Mouse (Mus musculus): Measurements from ENCODE around the gene Iqub. TPM values are rescaled to one million over a fixed set of nuclear protein-coding genes. Genes with fewer than 3 reads are reported as not detected.

Iqub gene
- polyA plus RNA-seq, 1 experiment from 2014 or later = 3.1 TPM

DNA sequence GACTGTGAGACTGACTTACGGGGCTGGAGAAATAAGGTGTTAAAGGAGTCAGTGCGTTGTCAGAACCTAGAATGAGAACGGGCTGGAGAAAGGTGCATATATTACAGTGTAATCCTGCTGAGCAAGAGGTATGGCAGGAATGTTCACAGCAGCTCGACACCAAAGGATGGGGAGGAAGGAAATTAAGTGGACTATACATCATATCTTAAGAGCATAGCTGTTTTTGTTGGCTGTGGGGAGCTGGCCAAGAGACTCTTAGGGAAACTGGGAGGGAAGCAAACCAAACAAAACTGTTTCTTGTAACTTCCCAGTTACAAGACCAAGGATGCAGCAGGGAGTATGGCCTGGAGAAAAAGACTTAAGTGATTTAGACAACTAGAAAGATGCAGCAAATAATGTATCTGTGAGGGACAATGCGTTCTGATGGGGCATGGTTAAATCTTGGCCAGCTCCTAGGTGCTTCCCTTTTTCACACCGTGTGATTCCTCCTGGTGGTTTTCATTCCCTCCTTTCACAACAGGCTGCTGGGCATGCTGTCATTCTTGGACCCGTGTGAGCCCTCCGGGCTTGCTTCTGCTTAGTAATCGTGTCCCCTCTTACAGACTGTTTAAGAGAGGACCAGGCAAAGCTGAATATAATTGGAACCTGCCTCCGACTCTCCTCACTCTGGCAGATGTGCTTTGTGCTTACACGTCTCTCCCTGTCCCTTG is 16.0 kb upstream of the Iqub start:
- peak overlapping the region; percentile 52 for H3K4me2 ChIP-seq
- H3K9me3 ChIP-seq = no peaks in the 10 kb centered on the region
- H3K4me3 ChIP-seq = 0 out of 2 replicates have a peak overlapping the region, but pooled peaks have one; percentile 10
- H3K36me3 ChIP-seq = no peaks in the 10 kb centered on the region
- H3K4me1 ChIP-seq (replicated peaks) = peaks cover 27% of the 10 kb centered on the region
- 0 out of 2 replicates have a peak overlapping the region, but pooled peaks have one; percentile 13 for H3K9ac ChIP-seq
- 55% methylated on average over 11 of the region's 11 CpGs for WGBS
- no peaks in the 10 kb centered on the region for H3K27me3 ChIP-seq
- no peak for ATAC-seq (ENCODE audit: low FRiP score, low read depth)
- H3K27ac ChIP-seq (replicated peaks) = no peak overlapping the region

DNA sequence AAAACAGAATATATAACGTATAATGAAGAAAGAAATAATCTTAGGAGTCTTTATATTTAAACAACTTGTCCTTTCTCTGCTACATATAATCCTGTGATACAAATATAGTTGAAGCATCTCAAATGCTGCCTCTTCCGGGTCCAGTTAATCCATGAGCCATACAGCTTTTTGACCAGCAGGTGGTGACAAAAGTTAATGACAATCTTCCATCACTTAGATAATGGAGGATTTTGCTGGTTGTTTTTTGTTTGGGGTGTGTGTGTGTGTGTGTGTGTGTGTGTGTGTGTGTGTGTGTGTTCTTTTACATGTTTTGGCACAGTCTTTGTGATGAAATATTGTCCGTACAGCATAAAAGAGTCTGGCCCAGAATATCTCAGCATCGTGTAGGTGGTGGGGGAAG is 15.3 kb upstream of the Iqub start:
- no peak for ATAC-seq (ENCODE audit: low FRiP score, low read depth)
- Histone ChIP-seq H3K4me3 (0 out of 2 replicates have a peak overlapping the region, but pooled peaks have one; percentile 10), H3K27ac (replicated peaks) (no peak overlapping the region), H3K27me3 (no peaks in the 10 kb centered on the region), H3K4me2 (peak overlapping the region; percentile 52), H3K9me3 (no peaks in the 10 kb centered on the region), H3K4me1 (replicated peaks) (peaks cover 31% of the 10 kb centered on the region), H3K9ac (no peak overlapping the region), H3K36me3 (no peaks in the 10 kb centered on the region)
- 24% methylated on average over 4 of the region's 4 CpGs for WGBS

DNA sequence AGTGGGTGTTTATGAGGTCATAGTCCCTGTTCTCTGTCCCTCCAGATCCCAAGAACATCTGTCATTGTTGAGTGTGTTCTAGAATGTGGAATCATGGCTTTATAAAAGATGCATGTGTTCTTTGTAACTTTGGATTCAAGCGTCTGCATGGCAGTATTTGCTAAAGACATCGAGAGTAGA is 13.1 kb upstream of the Iqub start, which contains the start of gene Asb15:
Asb15 (plus strand) TSS at position 81 of the 180 bp plus-strand sequence.
- peak within 1 kb of the TSS; percentile 81 for H3K4me3 ChIP-seq
- ATAC-seq (ENCODE audit: low FRiP score, low read depth) = no peak
- WGBS = 48% methylated on average over 2 of the region's 2 CpGs
- H3K9me3 ChIP-seq = no peaks in the 10 kb centered on the region
- peaks cover 31% of the 10 kb centered on the region for H3K4me1 ChIP-seq (replicated peaks)
- peak within 1 kb of the TSS; percentile 75 for H3K9ac ChIP-seq
- H3K36me3 ChIP-seq = no peaks in the 10 kb centered on the region; the same call in 1 of the 2 replicates
- peak within 1 kb of the TSS; percentile 71 for H3K4me2 ChIP-seq
- H3K27me3 ChIP-seq = no peaks in the 10 kb centered on the region
- H3K27ac ChIP-seq (replicated peaks) = peak within 1 kb of the TSS; percentile 59

DNA sequence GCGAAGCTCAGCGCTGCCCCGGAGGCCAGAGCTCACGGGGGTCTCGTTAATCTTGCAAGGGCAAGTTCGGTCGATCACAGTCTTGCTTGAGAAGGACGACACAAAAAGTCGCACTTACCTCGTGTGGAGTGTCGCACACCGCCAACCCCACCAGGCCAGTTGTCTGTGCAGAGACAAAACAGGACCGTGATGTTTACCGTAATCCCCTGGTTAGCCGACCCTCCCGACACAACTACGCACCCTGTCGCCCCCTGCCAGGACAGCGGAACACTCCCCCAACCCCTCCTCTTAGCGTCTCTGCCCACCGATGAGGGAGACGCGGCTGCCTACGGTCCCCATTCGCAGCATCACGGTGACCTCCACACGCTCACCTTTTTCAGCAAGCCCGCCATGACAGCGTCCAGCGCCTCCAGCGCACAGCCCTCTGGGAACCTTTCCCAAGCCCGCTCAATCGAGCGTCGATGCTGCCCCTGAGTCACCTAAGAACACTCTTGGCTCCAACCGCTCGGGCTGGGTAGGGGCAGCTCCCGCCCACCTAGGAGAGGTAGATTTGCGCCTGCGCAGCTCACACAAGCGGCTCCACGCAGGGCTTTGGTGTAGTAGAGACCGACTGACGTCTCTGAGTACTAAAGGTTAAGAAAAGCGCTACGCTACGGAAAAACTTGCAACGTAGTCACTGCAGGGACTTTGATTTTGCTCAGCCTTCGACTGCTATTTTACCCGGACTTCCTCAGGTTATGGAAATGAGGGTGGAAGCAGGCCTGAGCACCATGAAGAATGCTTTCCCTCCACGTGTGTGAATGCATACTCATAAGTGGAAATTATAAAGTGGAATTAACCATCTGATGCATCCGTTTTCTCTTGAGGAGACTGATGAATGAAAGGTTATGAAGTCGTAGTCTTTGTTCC is 12.5 kb upstream of the Iqub start, which contains the start of gene Ndufa5:
Ndufa5 (minus strand) TSS at position 859 of the 909 bp plus-strand sequence.
- H3K27me3 ChIP-seq = no peaks in the 10 kb centered on the region
- H3K4me3 ChIP-seq = peak within 1 kb of the TSS; percentile 81
- peaks cover 31% of the 10 kb centered on the region for H3K4me1 ChIP-seq (replicated peaks)
- ATAC-seq (ENCODE audit: low FRiP score, low read depth) = peak; percentile 99
- no peaks in the 10 kb centered on the region for H3K9me3 ChIP-seq
- H3K9ac ChIP-seq = peak within 1 kb of the TSS; percentile 75
- H3K4me2 ChIP-seq = peak within 1 kb of the TSS; percentile 71
- peaks cover 2% of the 10 kb centered on the region; the same call in 1 of the 2 replicates for H3K36me3 ChIP-seq
- H3K27ac ChIP-seq (replicated peaks) = peak within 1 kb of the TSS; percentile 59
- 1% methylated on average over 53 of the region's 53 CpGs for WGBS

DNA sequence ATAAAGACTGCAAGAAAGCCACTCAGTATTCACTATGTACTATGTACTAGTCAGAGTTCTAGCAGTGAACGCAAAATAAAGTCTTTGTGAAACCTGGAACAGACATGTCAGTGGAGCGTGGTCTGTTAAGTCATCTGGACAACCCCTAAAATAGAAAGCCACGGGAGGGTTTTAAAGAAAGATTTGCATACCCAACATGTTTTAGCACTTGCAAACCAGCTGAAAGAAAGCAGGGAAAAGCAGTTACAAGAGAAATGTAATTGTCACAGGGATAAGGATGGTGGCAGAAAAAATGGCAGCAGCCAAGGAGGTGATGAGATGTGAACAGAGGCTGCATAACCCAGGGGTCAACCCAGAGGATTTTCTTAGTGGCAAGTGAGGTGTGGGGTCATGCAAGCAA is 10.8 kb upstream of the Iqub start:
- Histone ChIP-seq H3K4me1 (replicated peaks) (peaks cover 25% of the 10 kb centered on the region), H3K27me3 (no peaks in the 10 kb centered on the region), H3K36me3 (peaks cover 10% of the 10 kb centered on the region; the same call in 1 of the 2 replicates), H3K9ac (no peak overlapping the region), H3K4me2 (peak overlapping the region; percentile 71), H3K4me3 (no peak overlapping the region), H3K9me3 (no peaks in the 10 kb centered on the region), H3K27ac (replicated peaks) (no peak overlapping the region)
- 85% methylated on average over 3 of the region's 3 CpGs for WGBS
- ATAC-seq (ENCODE audit: low FRiP score, low read depth) = no peak

DNA sequence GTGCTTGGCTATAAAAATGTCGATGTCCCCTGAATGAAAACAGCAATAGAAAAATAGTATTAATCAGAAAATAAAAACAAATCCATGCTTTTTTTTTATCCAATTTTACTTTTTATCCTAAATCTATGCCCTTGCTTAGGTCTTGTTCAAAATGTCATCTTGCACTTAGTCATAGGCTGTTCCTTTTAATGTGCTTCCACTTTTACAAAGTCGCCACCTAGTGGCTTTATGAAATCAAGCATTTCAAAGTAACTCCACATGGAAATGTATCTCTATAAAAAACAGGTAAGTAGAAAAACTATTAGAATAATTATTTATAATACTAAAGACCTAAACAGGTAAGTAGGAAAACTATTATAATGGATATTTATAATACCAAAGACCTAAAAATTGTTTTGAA is 1.3 kb upstream of the Iqub start:
- Histone ChIP-seq H3K4me2 (no peak overlapping the region), H3K9ac (no peak overlapping the region), H3K27me3 (no peaks in the 10 kb centered on the region), H3K36me3 (peaks cover 19% of the 10 kb centered on the region), H3K4me3 (no peak overlapping the region), H3K4me1 (replicated peaks) (peaks cover 10% of the 10 kb centered on the region), H3K9me3 (no peaks in the 10 kb centered on the region), H3K27ac (replicated peaks) (no peak overlapping the region)
- 43% methylated on average over 2 of the region's 2 CpGs for WGBS
- ATAC-seq (ENCODE audit: low FRiP score, low read depth) = peak; percentile 71

DNA sequence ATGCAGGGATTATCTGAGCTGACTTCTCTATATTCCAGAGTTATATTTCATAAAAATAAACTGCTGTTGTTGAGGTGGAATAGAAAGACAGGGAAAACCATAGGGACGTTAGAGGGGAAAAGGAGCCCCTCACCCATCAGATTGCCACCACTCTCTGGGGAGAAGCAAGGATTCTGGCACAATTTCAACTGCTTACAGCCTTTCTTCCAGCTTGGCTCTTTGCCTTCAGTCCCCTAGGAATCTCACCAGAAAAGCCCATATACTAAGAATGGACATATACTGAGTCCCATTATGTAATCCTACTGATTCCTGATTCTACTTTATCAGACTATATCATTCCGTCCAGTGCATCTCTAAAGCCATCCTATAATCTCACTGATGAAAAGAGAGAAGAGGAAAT is 10.7 kb downstream of the Iqub start:
- Histone ChIP-seq H3K4me1 (replicated peaks) (0 out of 2 replicates have a peak, but pooled peaks cover 3% of the 10 kb centered on the region), H3K9me3 (no peaks in the 10 kb centered on the region), H3K27me3 (no peaks in the 10 kb centered on the region), H3K36me3 (no peaks in the 10 kb centered on the region), H3K4me3 (no peak overlapping the region), H3K9ac (no peak overlapping the region), H3K27ac (replicated peaks) (no peak overlapping the region), H3K4me2 (no peak overlapping the region)
- WGBS = 63% methylated on average over 2 of the region's 2 CpGs
- no peak for ATAC-seq (ENCODE audit: low FRiP score, low read depth)

DNA sequence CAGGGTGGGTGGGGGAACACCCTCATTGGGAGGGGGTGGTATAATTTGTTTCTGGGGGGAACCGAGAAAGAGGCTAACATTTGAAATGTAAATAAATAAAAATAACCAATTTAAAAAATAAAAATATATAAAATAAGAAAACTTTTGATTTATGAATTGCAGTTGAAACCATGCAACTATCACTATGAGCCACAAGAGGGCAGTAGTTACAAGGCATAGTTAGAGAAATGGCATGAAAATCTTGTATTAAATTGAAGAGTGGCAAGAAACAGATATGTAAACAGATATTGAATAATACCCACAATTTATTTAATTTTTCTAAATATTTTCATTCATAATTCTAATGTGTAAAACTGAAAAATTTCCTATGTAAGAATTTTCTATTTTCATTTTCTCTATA is 24.5 kb downstream of the Iqub start:
- no peaks in the 10 kb centered on the region for H3K36me3 ChIP-seq
- 14% methylated on average over 1 of the region's 1 CpGs for WGBS
- no peak overlapping the region for H3K9ac ChIP-seq

DNA sequence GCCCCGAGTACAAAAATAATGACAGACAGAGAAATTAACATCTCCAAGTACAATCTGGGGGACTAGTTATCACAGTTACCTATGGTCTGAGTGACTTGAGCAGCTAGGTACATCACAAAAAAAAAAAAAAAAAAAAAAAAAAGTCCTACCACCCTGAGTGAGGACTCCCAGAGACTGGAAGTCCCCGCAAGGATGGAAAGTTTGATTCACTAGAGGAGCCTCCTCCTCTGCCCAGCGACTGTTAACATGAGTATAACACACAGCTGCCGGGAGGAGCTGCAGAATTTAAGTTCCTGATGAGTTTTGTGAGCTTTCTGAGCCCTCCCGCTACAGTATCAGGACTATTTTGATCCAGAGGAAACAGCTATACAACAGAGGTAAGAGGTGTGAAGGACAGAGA is 28.3 kb downstream of the Iqub start:
- H3K4me3 ChIP-seq = no peak overlapping the region
- H3K4me2 ChIP-seq = no peak overlapping the region
- WGBS = 88% methylated on average over 5 of the region's 5 CpGs
- H3K9ac ChIP-seq = no peak overlapping the region
- H3K9me3 ChIP-seq = no peaks in the 10 kb centered on the region
- no peak overlapping the region for H3K27ac ChIP-seq (replicated peaks)
- no peaks in the 10 kb centered on the region for H3K36me3 ChIP-seq
- ATAC-seq (ENCODE audit: low FRiP score, low read depth) = no peak
- H3K4me1 ChIP-seq (replicated peaks) = no peaks in the 10 kb centered on the region
- H3K27me3 ChIP-seq = no peaks in the 10 kb centered on the region

More for the DNA sequence above, 24.5 kb downstream of the Iqub start:
- Histone ChIP-seq H3K9me3 (no peaks in the 10 kb centered on the region), H3K27ac (replicated peaks) (no peak overlapping the region), H3K4me1 (replicated peaks) (no peaks in the 10 kb centered on the region), H3K4me3 (no peak overlapping the region), H3K27me3 (no peaks in the 10 kb centered on the region), H3K4me2 (no peak overlapping the region)
- ATAC-seq (ENCODE audit: low FRiP score, low read depth) = no peak

DNA sequence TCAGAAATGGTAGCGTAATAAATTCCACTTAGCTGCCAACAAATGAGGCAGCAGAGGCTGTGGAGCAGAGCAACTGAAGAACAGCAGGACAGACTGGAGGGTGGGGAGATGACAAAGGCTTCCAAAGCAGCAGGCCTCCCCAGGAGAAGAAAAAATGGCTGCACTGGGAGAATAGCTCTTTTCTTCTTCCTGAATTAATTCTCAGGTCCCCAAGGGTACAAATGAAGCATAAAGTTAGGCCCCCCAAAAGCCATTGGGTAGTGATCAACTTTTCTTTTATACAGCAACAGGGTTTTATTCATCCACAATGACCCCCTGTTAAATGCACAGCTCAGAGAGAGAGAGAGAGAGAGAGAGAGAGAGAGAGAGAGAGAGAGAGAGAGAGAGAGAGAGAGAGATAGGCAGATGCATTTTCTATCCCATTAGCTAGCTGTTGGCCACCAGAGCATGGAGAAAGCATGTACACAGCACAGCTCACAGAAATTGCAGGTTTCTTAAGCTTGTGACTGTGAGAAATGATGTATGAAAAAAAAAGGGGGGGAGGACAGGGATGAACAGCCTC is 44.2 kb downstream of the Iqub start:
- Histone ChIP-seq H3K4me1 (replicated peaks) (no peaks in the 10 kb centered on the region), H3K27ac (replicated peaks) (no peak overlapping the region)
- ATAC-seq (ENCODE audit: low FRiP score, low read depth) = peak; percentile 75

DNA sequence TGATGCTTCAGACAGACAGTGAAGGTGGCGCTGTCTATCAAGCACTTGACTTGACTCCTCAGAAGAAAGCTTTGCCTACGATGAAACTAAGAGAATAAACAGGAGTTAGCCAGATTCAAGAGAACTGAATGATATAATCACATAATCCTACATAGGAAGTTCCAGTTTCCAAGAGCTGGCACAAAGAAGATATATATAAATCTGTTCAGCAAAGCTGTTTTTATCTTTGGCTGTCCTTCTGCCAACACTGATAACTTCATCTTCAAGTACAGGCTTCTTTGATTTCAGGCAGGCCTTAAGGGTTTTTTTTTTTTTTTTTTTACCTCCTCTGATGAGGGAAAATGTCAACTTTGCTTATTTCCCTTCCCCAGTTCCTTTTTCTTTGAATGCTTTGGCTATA is 44.7 kb downstream of the Iqub start:
- H3K36me3 ChIP-seq = no peaks in the 10 kb centered on the region
- no peak overlapping the region for H3K4me3 ChIP-seq
- H3K4me1 ChIP-seq (replicated peaks) = no peaks in the 10 kb centered on the region
- H3K9me3 ChIP-seq = no peaks in the 10 kb centered on the region
- H3K4me2 ChIP-seq = no peak overlapping the region
- no peak overlapping the region for H3K9ac ChIP-seq
- H3K27ac ChIP-seq (replicated peaks) = no peak overlapping the region
- no peak for ATAC-seq (ENCODE audit: low FRiP score, low read depth)
- H3K27me3 ChIP-seq = no peaks in the 10 kb centered on the region
- 66% methylated on average over 2 of the region's 2 CpGs for WGBS

More for the DNA sequence above, 44.2 kb downstream of the Iqub start:
- H3K9me3 ChIP-seq = no peaks in the 10 kb centered on the region
- no peaks in the 10 kb centered on the region for H3K27me3 ChIP-seq
- H3K4me3 ChIP-seq = no peak overlapping the region
- H3K9ac ChIP-seq = no peak overlapping the region
- no peaks in the 10 kb centered on the region for H3K36me3 ChIP-seq
- whole genome bisulfite sequencing = 30% methylated on average over 1 of the region's 1 CpGs
- no peak overlapping the region for H3K4me2 ChIP-seq

DNA sequence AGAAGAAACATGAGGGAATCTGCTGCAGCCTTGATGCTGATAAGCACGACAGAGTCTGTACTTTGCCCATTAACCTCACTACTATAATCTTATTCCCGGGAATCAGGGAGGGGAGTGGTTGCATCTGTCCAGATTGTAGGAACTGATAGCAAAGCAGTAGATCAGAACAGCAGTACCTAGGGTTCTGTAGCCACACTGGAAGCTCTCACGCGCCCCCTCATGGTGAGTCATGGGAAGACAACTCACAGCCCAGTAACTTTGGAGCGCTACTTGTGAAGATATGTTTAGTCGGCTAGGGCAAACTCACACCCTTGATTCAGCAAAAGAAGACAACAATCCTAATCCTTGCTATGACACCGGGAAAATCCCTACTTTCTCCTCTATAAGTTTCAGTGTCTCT is 58.8 kb downstream of the Iqub start:
- ATAC-seq (ENCODE audit: low FRiP score, low read depth) = no peak
- Histone ChIP-seq H3K4me2 (no peak overlapping the region), H3K4me1 (replicated peaks) (no peaks in the 10 kb centered on the region), H3K9me3 (no peaks in the 10 kb centered on the region), H3K36me3 (no peaks in the 10 kb centered on the region), H3K9ac (no peak overlapping the region), H3K4me3 (no peak overlapping the region), H3K27me3 (no peaks in the 10 kb centered on the region), H3K27ac (replicated peaks) (no peak overlapping the region)
- WGBS = 51% methylated on average over 7 of the region's 7 CpGs
